Mouse (Mus musculus) liver, adult (tissue): Measurements from ENCODE around the gene Gm20388.

Experiments used
- GATA4 ChIP-seq: IDR thresholded peaks from 2 replicates; pipeline ENCODE4 v1.6.1; 2014; ENCODE audit warnings: mild to moderate bottlenecking, low read length; ENCODE audit not compliant: insufficient replicate concordance

Gene Gm20388

DNA sequence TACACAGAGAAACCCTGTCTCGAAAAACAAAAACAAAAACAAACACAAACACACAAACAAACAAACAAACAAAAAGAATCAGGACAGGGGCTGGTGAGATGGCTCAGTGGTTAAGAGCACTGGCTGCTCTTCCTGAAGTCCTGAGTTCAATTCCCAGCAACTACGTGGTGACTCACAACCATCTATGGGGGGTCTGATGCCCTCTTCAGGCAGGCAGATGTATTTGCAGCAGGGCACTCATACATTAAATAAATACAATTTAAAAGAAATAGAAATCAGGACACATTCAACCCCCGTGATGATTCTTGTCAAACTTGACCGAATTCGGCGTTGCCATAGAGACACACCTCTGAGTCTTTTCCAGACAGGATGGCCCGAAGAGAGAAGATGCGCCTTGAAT, 296.7 kb downstream of the Gm20388 start:
- TF ChIP-seq GATA4 = no peak

DNA sequence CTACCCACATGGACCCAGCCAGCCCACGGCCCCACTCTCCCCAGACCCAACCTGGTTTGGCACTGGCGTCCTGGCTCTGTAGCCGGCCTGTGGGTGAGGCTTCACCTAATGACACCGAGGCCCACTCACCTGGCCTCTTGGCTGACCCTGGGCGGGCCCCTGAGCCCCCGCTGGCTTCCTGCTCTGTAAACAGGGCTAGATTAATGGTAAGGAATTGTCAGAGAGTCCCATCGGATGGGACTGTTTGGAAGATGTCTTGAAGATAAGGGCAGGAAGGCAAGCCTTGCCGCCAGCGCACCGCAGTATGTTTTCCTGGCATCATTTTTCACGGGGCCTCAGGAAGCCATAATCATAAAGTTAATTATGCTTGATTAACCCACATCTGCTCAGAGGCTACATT, 297.5 kb downstream of the Gm20388 start:
- TF ChIP-seq GATA4 = no peak

DNA sequence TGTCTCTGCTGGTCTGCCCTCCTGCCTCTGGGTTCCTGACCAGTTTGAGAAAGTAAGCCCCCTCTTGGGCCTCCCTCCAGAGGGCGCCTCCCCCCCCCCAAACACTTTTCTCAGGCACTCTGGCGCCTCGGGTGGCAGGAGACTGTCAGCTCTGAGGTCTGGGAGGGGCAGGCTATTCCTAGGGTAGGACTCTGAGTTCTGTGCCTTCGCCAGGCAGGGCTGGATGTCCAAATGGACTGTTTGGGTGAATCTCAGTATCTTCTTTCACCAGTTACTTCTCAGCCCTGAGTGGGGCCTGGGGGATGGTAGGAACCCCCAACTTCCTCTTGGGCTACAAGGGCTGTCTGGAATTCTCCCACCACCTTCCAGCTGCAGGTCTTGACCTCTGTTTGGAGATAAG, 300.7 kb downstream of the Gm20388 start:
- no peak for TF ChIP-seq GATA4

DNA sequence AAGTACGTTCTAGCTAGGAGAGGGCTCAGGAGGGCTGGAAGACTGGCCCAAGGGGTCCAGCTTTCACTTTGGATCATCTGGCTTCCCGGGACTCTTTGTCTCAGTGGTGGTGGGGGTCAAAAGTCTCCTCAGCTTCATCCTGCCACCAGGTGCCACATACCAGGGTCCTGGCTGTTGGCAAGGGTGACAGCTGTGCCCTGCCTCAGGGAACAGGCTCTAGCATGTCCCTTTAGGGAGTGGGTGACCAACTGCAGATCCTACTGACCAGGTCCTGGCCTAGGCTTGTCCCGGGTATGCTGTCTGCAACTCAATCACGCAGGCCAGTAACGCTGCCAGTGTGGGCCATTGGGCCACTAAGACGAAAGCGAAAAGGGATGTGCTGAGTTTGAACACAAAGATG, 302.0 kb downstream of the Gm20388 start:
- no peak for TF ChIP-seq GATA4

DNA sequence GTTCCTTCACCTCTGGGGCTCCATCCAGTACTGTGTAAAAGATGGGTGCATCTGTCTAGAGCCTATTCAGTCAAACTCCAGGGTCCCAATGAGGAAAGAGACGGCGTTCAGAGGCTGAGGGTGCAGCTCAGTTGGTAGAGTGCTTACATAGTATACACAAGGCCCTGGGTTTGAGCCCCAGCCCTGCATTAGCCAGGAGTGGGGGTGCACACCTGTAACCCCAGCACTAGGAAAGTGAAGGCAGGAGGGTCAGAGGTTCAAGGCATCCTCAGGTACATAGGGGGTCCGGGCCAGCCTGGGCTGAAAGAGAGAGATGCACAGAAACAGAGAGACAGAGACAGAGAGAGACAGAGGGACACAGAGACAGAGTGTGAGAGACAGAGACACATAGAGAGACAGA, 302.6 kb downstream of the Gm20388 start:
- TF ChIP-seq GATA4 = no peak

DNA sequence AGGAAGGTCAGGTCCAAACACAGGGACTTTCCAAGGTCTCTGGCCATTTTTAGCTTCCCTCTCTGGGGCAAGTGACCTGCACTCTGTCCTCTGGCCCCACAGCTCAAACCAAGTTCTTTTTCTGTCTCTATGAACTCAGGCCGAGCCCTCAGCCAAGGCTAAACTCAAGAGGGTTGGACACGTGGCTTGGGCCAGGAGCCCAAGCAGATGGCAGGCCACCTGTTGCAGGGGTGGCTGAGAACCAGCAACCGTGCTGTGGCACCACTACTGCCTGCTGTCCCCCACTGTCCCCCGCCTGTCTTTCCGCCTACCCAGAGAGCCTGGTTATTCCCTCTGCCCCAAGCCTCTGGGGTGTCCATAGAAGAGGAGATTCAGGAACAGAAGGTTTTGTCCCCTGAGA, 303.3 kb downstream of the Gm20388 start:
- no peak for TF ChIP-seq GATA4

DNA sequence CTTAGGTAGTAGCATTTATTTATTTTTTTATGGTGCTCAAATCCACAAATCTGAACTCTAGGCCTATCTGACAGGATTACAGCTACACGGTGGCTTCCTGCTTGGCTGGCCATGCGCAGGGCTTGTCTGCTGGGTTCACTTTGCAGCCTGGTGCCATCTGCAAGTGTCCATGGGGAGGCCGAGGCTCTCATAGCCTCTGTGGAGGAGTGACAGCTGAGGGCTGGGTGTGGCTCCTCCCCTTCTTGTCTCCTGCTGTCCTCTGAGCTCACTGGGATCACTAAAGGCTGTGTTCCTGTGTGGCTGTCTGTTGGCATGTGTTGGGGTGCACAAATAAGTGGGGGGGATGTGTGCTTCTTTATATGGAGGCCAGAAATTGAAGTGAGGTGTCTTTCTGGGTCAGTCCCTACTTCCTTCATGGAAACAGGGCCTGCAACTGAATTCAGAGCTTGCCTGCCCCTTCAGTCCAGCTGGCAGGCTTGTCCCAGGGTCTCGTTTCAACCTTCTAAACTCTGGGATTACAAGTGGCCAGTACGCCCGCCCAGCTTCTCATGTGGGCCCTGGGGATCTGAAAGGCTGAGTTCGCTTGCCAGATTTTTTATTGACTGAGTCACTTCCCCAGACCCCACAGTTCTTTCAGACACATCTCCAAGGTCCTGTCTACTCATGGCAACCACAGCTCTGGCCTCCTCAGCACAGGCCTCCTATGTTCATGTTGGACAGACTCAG, 304.9 kb downstream of the Gm20388 start:
- TF ChIP-seq GATA4 = no peak

DNA sequence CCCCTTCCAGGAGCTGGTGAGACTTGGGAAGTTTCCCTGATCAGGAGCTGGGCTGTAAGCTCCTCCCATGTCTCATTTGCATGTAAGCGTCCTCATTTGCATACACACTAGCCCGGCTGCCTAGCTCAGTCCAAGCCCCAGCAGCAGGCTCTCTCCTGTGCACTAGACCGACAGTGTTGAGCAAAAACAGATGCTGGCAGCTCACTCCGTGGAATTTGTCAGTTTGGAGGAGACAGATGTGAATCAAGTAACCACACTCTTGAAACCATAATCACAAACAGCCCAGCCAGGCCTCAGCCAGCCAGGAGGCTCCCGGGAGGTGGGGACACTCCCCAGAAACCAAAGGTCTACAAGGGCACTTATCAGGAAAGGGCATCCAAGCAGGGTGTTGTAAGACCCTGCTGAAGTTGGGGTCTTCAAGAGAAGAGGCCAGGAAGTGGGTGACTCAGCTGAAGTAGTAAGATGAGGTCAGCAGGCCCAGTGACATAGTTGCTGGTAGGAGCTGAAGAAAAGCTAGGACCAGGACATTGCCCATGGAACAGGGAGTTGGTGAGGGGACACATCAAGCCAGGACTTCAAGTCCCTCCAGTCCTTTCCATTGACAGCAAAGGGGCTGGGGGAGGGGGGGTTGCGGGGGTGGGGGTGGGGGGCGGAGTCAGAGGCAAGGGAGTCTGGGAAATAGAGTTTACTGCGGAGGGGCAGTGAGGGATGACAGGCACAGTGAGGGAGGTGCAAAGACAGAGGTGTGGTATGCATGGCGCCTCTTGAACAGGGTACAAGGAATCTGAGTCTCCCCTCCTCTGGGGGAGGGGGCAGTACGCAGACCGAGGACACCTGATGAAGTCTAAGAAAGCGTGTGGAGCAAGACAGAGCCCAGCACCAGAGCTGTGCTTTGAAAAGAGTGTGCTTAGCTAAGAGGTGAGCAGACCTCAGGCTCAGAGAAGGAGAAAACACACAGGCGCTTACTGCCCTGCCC, 306.5 kb downstream of the Gm20388 start:
- no peak for TF ChIP-seq GATA4

DNA sequence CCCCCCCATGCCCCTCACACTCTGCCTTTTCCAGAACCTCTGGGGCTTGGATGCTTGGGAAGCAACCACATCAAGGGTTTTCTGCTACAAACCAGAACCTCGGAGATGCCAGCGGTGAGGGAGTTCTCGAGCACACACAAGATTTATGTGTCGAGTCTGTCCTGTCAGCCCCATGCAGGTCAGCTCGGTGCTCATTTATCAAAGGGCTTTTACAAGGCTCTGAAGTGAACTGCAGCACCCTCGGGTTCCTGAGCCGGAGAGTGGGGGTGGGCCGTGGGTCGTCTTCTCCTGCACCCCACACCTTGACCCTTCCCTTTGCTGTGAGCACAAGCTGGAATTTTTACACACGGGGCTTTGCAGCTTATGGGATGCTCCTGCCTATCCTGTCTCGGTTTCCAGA, 311.9 kb downstream of the Gm20388 start:
- TF ChIP-seq GATA4 = no peak

DNA sequence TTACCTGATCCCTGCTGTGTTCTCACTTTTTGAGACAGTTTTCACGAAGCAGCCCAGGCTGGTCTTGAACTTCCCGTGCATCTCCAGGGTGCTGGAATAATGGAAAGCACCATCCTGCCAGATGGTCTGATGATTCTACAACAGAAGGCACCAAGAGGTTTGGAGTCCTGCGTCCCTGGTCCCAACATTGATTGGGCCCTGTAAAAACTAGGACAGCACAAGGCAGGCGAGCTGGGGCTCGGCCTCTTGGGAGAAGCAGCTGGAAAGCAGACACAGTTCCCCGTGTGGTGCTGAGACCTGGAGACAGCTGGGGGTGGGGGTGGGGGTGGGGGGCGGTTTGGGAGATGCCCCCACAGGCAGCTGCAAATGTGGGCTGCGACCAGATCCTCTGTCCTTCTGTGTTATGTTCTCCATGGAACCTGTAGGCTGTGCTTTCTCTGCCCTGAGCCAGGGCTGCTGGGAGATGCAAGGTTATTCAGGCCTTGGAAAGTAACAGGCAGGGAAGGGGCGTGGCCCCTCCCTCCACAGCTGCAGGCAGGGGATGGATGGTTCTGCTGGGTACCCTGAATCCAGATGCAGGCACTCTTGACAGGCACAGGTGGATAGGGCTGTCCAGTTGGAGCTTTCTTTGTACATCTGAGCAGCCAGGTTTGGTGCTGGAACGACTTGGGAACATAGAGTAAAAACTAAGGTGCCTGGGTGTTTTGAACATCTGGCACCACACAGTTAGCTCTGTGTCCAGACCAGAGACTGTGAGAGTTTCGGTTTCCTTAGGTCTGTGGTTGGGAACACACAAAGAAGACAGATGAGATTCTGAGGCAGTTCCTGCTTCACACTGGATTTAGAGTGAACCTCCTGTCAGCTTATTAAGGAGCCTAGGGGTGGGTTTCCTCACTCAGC, 314.1 kb downstream of the Gm20388 start:
- TF ChIP-seq GATA4 = no peak

DNA sequence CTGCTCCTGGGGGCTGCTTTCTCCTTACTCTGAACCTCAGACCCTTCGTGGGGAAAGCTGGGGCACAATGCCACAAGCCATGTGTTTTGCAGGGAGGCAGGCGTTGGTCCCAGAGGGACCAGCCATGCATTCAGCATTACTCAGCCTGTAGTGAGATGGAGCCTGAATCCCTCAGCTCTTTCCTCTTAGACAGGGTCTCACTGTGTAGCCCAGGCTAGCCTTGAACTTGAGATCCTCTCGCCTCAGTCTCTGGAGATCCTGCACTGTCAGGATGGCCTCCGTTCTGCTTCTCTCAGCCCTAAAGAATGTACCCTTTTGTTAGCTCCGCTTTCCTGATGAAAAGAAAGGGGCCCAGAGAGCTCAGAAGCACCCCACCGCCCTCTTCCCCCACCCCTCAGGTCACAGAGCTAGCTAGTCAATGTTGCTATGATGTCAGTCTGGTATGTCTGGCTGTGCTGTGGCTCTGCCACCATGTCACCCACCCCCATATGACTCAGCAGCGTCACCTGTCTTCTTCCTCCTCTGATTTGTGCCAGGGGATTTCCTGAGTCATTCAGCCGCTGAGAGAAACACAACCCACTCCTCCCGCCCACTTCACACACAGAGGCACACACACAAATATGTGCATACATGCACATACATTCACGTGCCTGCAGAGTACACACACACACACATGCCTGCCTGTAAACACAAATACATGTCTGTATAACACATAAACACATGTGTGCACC, 314.9 kb downstream of the Gm20388 start:
- no peak for TF ChIP-seq GATA4

DNA sequence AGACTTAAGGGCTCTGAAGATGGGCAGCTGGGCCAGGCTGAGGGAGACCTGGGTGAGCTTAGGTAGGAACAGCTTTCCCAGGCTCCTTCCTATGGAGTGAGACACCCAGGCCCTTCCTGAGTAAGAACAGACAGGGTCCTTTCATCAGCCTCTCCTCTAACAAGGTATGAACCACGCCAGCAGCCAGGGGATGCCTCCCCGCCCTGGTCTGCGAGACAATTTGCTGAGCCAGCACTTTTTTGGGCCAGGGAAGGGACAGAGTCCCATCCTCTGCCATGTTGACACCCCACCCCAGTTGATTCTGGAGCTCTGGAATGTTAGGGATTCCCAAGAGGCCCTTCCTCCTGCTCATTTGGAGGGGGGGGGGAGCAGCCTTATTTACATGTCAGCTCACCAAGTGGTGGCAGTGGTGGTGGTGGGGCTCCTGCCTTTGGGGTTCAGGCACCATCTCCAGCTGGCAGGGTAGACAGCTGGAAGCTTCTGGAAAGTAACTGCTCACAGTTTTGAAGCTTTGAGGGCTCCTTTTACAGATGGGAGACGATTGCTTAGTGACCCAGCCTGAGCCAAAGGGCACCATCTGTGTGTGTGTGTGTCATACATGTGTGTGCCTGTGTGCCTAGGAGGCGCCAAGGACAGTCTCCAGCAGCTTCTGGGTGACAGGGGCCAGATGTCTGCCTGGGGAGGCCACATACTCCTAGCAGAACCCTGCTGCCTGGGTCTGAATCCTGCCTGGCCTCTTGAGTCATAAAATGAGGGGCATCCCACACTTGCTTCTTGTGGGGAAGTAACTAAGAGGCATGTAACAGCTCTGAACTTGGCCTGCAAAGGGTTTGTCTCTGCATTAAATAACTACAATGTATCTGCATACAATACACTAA, 316.3 kb downstream of the Gm20388 start:
- no peak for TF ChIP-seq GATA4

DNA sequence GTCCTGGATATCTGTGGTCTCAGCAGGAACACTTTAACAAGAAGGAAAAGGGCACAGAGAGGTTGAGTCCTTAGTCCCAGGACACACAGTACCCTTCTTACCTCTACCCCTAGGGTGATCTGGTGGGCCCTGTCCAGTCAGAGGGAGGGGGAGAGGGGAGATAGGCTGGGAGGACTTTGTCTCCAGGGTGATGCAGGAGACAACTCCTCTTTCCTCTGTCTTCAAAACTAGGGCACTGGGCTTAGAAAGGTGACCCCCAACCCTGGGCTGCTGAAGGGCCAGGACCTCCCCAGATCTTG, 316.9 kb downstream of the Gm20388 start:
- no peak for TF ChIP-seq GATA4

DNA sequence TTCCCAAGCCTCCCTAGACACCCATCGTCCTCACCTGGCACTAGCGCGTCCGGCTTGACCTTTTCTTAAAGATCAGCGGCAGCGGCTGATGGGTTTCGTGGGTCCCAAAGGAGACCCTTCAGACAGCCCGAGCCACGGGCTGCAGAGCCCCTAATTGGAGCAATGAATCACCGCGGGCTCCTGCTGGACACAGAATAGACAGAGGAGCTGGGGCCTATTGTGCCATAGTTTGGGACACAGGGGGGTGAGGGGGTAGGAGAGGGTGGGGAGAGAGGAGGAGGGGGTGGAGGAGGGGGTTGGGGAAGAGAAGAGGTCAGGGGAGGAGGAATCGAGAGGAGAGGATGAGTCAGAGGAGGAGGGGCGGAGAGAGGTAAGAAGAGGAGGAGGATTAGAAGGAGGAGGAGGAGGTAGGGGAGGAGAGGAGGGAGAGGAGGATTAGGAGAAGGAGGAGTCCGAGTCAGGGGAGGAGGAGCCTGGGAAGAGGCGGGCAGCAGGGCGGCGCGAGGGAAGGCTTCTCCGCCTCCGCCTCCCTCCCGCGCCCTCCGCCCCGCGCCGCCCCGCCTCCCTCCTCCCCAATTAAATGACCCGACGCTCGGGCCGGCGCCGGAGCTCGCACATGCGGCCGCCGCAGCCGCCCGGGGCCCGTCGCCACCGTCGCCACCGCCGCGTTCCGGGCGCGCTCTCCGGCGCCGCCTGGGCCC, 317.4 kb downstream of the Gm20388 start, which contains the start of gene Gse1:
Gse1 (plus strand) TSS at position 566 of the 701 bp plus-strand sequence.
- no peak for TF ChIP-seq GATA4
